Mouse (Mus musculus) kidney, postnatal 0 days (tissue): ENCODE data around the gene Magi2. TPM values are rescaled to one million over a fixed set of nuclear protein-coding genes. Genes with fewer than 3 reads are reported as not detected.
A peak's percentile ranks its signal among the peaks of the same experiment; 100 is the strongest.

Experiments
- ATAC-seq: fragments of 200-750 bp; cut with Nextera tagmentation; replicated peaks from 2 replicates; pipeline ENCODE4 v1.8.0; 2017; ENCODE audit warnings: low read depth, moderate number of reproducible peaks, moderate TSS enrichment, moderate library complexity; ENCODE audit not compliant: low FRiP score
- DNase-seq: peaks from one replicate; pipeline ENCODE4 v3.0.0-alpha.2; 2016; ENCODE audit warnings: low spot score
- H3K27ac ChIP-seq: fragments of 300-500 bp; sonication (generic); 2 replicates; pipeline ENCODE4 v1.5.1; 2014; ENCODE audit warnings: mild to moderate bottlenecking
- H3K27me3 ChIP-seq: fragments of 300-500 bp; sonication (generic); 2 replicates; pipeline ENCODE4 v1.6.1; 2014; ENCODE audit warnings: low read length, mixed read lengths; ENCODE audit not compliant: insufficient read depth
- H3K36me3 ChIP-seq: fragments of 300-500 bp; sonication (generic); 2 replicates; pipeline ENCODE4 v1.6.1; 2014; ENCODE audit warnings: low read length, mixed read lengths; ENCODE audit not compliant: insufficient read depth
- H3K4me1 ChIP-seq: fragments of 300-500 bp; sonication (generic); replicated peaks from 2 replicates; pipeline ENCODE4 v1.6.1; 2014; ENCODE audit warnings: antibody characterized with exemption, low read length, mixed read lengths; ENCODE audit not compliant: insufficient read depth
- H3K4me2 ChIP-seq: fragments of 300-500 bp; sonication (generic); 2 replicates; pipeline ENCODE4 v1.6.1; 2014; ENCODE audit warnings: mild to moderate bottlenecking, low read length, moderate library complexity, mixed read lengths
- H3K4me3 ChIP-seq: fragments of 300-500 bp; sonication (generic); replicated peaks from 2 replicates; pipeline ENCODE4 v1.5.1; 2014; ENCODE audit warnings: low read depth, low read length
- H3K9ac ChIP-seq: fragments of 300-500 bp; sonication (generic); 2 replicates; pipeline ENCODE4 v1.6.1; 2014; ENCODE audit warnings: low read depth, low read length
- H3K9me3 ChIP-seq: fragments of 300-500 bp; sonication (generic); replicated peaks from 2 replicates; pipeline ENCODE4 v1.6.1; 2016; ENCODE audit warnings: low read length, inconsistent platforms, mixed read lengths
- CTCF ChIP-seq: IDR thresholded peaks from 2 replicates; pipeline ENCODE4 v1.5.1; 2016; ENCODE audit warnings: antibody characterized with exemption, low read depth, mild to moderate bottlenecking, moderate library complexity
- WGBS: fragments of 180-500 bp; shearing (Covaris S2); extraction: QIAGEN DNeasy Blood & Tissue Kit; methylation state at CpG from one replicate; pipeline ENCODE4 v1.1.7; 2014; 5-methylcytosine and 5-hydroxymethylcytosine counted together
- polyA plus RNA-seq: library from polyadenylated mRNA; unstranded; fragments of >200 nt; fragmentation: Nextera tagmentation; extraction: Ambion mirVana; gene quantifications from 2 replicates; pipeline ENCODE4 v1.2.1, GENCODE M21; 2015

Gene Magi2
- polyA plus RNA-seq, 1 experiment from 2014 or later, result 14.5 TPM

GRCm38 (mm10) chr5:20213299-20213698 is 986.5 kb downstream of the Magi2 start:
- WGBS, result 68% methylated on average over 2 of the region's 2 CpGs
- Histone ChIP-seq H3K4me1 (no peaks in the 10 kb centered on the region), H3K9ac (no peak overlapping the region), H3K4me3 (no peak overlapping the region), H3K9me3 (no peaks in the 10 kb centered on the region), H3K27ac (no peak overlapping the region), H3K27me3 (no peaks in the 10 kb centered on the region), H3K36me3 (no peaks in the 10 kb centered on the region), H3K4me2 (no peak overlapping the region)
- no peak for DNase-seq
- no peak for TF ChIP-seq CTCF
- ATAC-seq, result no peak

GRCm38 (mm10) chr5:20226471-20227210 is 999.8 kb downstream of the Magi2 start:
- Histone ChIP-seq H3K4me2 (no peak overlapping the region), H3K9me3 (no peaks in the 10 kb centered on the region), H3K27ac (no peak overlapping the region), H3K27me3 (no peaks in the 10 kb centered on the region), H3K9ac (no peak overlapping the region), H3K4me1 (no peaks in the 10 kb centered on the region), H3K36me3 (no peaks in the 10 kb centered on the region), H3K4me3 (no peak overlapping the region)
- TF ChIP-seq CTCF, result no peak
- 64% methylated on average over 6 of the region's 6 CpGs for WGBS
- ATAC-seq, result 0 out of 2 replicates have a peak, but pooled peaks have one; percentile 43
- DNase-seq, result no peak

GRCm38 (mm10) chr5:20227912-20228762 is 1001.3 kb downstream of the Magi2 start:
- Histone ChIP-seq H3K27me3 (no peaks in the 10 kb centered on the region), H3K9me3 (no peaks in the 10 kb centered on the region), H3K9ac (no peak overlapping the region), H3K4me2 (no peak overlapping the region; the same call in 1 of the 2 replicates), H3K36me3 (no peaks in the 10 kb centered on the region), H3K27ac (no peak overlapping the region), H3K4me1 (no peaks in the 10 kb centered on the region), H3K4me3 (no peak overlapping the region)
- DNase-seq (peak; percentile 33), ATAC-seq (no peak)
- WGBS, result 61% methylated on average over 16 of the region's 16 CpGs
- no peak for TF ChIP-seq CTCF

GRCm38 (mm10) chr5:20231908-20232307 is 1005.1 kb downstream of the Magi2 start:
- ATAC-seq, result no peak
- Histone ChIP-seq H3K36me3 (no peaks in the 10 kb centered on the region), H3K4me3 (no peak overlapping the region)

GRCm38 (mm10) chr5:20241523-20241922 is 1014.7 kb downstream of the Magi2 start:
- no peaks in the 10 kb centered on the region for H3K36me3 ChIP-seq
- no peak overlapping the region for H3K27ac ChIP-seq
- no peak for TF ChIP-seq CTCF
- no peak for ATAC-seq
- H3K9ac ChIP-seq, result no peak overlapping the region
- H3K4me3 ChIP-seq, result no peak overlapping the region
- no peak for DNase-seq
- WGBS, result 53% methylated on average over 2 of the region's 2 CpGs
- no peaks in the 10 kb centered on the region for H3K4me1 ChIP-seq
- no peak overlapping the region for H3K4me2 ChIP-seq
- H3K9me3 ChIP-seq, result no peaks in the 10 kb centered on the region
- H3K27me3 ChIP-seq, result no peaks in the 10 kb centered on the region

More at GRCm38 (mm10) chr5:20231908-20232307, 1005.1 kb downstream of the Magi2 start:
- DNase-seq, result no peak
- no peak overlapping the region for H3K27ac ChIP-seq
- H3K4me1 ChIP-seq, result no peaks in the 10 kb centered on the region
- no peak overlapping the region for H3K9ac ChIP-seq
- no peaks in the 10 kb centered on the region for H3K27me3 ChIP-seq
- 59% methylated on average over 3 of the region's 3 CpGs for WGBS
- H3K9me3 ChIP-seq, result no peaks in the 10 kb centered on the region
- no peak overlapping the region for H3K4me2 ChIP-seq
- TF ChIP-seq CTCF, result no peak

GRCm38 (mm10) chr5:20242496-20242895 is 1015.7 kb downstream of the Magi2 start:
- H3K36me3 ChIP-seq, result no peaks in the 10 kb centered on the region
- H3K4me2 ChIP-seq, result no peak overlapping the region
- no peaks in the 10 kb centered on the region for H3K9me3 ChIP-seq
- no peaks in the 10 kb centered on the region for H3K27me3 ChIP-seq
- DNase-seq (no peak), ATAC-seq (no peak)
- no peak for TF ChIP-seq CTCF
- no peaks in the 10 kb centered on the region for H3K4me1 ChIP-seq
- H3K9ac ChIP-seq, result no peak overlapping the region
- no peak overlapping the region for H3K4me3 ChIP-seq
- no peak overlapping the region for H3K27ac ChIP-seq
